Mouse (Mus musculus) adrenal gland, postnatal 25 days (tissue): ENCODE measurements at regions not wholly inside any gene's neighbourhood (a gene's known extent, or its start where the extent isn't known, plus 50 kb on each side); places are given as distances from the start of the nearest gene placed in this dataset.

Experiments used
- DNase-seq: peaks from one replicate; pipeline ENCODE4 v3.0.0; 2021; ENCODE audit warnings: mixed read lengths

DNA sequence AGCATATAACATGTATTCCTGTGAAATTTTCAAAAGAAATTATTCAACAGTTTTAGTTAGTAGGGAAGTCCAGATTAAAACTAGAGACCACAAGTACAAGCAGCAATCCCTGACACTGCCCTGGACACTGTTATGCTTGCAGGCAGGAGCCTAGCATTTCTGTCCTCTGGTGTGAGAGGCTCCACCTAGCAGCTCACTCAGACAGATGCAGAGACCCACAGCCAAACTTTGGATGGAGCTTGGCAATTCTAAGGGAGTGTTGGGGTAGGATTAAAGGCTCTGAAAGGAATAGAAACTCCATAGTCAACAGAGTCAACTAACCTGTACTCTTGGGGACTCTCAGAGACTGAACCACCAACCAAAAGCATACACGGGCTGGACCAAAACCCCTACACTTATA is 509.8 kb downstream of the Flrt2 start:
- DNase-seq, result no peak

DNA sequence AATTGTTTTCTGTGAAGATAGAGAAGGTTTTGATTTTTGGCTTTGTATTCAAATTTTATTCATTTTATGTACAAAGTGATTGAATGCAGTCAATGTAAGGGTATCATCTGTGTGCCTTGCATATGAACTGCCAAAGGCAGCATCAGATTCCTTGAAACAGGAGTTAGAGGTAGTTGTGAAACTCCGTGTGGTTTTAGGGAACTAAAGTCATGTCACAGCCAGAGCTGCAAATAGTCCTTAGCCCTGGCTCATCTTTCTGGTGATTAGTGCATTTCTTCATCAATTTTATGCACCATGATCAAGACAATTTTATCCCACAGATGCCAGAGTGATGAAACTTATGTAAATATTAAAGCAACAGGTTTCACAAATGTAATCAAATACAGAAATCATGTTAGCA is 534.4 kb downstream of the Flrt2 start:
- no peak for DNase-seq

DNA sequence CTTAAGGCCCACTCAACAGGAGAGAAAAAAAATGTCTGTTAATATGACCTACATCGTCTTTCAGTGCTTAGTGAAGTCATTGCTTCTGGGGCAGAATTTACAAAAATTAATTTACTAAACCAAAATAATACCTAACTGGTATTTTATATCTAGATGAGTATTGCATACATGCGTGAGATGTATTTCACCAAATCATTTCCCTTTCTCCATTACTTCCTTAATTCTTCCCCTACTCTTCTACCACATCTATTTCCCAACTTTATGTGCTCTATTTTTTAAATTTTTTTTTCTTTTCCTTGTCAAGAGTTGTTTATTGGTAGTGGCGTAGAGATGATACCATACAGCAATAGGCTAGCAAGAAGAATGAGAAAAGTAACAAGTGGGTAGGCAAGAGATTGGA is 536.7 kb downstream of the Flrt2 start:
- no peak for DNase-seq

DNA sequence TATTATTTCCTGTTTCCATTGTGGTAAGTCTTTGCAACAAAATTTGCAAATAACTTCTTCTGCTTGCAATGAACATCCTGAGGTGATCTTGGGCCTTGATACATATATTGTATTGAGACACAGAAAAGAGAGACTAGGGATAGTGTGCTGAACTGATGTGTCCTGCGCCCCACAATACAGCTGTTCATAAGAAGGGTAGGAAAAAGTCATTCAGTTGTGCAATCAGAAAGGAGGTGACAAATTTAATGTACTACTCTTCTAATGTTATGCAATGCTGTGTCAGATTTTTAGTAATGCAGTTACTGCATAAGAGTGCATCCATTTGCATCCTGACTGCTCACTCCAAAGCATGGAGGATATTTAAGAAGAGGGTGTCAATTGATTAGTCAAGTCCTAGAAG is 543.5 kb downstream of the Flrt2 start:
- DNase-seq, result no peak

DNA sequence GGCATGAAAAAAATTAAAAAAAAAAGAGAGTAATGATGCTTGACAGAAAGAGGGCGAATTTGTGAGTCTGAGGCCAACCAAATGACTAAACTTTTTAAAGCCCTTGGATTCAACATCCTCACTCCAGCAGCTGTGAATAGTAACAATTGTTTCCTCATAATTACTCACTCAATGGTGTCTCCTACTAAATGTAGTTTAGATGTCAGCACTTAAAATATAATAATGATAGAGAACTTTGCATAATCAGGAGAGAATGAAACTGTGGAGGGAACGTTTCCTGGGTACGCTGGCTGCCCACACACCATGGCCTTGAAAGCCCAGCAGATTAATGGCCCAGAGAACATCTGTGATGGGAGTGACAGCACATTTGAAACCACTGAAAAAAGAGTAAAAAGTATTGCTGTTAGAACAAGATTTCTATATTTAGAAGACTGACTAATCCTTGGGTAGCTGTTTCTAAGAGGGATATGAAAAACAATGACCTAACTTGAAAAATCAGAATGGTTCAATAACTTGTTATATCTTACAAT is 544.0 kb downstream of the Flrt2 start:
- no peak for DNase-seq

DNA sequence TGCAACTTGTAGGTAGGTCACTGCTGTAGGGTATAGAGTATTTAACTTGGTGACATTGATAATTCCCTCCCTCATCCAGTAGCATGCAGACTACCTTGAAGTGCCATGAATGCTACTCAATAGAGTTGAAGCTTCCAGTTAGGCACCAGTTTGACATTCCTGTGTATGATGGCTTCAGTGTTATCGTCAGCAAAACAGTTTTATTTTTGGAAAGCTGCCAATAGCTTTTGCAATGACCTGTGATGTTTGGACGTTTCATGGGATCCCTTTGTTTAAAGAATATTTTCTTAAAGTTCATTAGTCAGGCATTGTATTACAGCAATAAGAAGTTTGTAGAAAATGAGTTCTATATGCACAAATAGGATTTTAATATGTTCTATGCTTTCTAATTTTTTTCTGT is 547.6 kb downstream of the Flrt2 start:
- DNase-seq, result no peak

GRCm38 (mm10) chr12:96261978-96262377 is 570.0 kb downstream of the Flrt2 start:
- no peak for DNase-seq

- DNase-seq, result no peak
Measured at GRCm38 (mm10) chr12:96275894-96276293, 583.9 kb downstream of the Flrt2 start.

DNA sequence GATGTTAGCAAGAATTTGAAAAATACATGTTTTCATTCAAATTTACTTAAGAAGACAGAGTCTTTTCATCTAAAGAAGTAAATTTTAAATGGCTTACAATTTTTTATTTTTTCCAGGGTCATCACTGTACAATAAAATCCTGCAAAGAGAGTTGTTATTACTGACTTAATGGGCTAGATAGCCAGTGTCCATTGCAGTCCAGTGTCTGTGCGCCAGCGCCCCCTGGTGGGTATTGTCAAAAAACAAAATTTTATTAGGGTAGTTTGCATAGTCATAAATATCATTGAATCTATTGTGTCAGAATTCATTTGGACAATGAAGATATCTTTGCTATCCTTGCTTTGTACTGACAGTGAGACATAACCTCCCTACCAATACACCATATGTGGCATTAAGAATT is 619.1 kb downstream of the Flrt2 start:
- peak; percentile 71 for DNase-seq

DNA sequence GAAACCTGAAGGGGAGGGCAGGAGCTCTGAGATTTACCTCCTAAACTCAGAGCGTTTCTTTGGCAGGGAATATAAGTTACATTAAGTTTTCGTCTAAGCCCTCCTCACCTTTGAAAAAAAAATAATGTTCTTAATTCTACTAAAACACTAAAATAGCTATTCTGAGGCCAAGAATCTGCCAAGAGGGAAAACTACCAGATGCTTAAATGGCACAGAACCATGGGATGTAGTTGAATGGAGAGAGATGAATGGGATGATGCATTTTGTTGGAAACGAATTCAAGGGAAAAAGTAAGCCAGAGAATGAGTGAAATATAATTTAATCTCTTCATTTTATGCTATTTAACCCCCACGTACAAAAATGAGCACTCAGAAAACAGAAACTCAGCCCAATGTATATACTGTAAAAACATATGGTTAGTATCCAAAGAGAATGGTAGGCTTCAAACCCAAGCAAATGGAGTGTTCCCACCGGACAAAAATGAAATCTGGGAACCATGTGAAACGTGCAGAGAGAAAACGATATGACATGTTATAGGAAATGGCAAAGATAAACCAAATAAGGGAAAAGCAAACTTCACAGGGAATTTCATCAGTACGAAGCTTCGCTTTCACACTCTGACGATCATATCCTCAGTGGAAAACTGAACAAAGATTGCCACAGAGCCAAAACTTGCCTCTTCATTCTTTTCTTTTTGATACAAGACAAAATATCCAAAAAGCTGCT is 631.2 kb downstream of the Flrt2 start:
- DNase-seq, result no peak

DNA sequence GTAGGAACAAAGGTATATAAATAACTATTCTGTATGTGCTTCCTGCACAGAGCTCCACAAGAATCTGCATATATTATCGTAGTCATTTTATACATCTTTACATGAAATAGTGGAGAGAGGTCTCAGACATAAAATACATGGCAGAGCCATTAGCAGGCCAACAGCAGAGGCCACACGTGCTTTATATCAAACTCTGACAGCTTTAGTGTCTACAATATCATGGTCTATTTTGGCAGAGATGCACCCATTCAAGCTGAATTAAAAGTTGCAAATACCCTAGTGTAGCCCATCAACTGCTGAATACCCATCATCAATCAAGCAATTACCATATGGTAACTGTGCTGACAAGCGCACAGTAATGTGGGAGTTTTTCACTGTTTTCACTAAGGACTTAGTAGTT is 659.1 kb downstream of the Flrt2 start:
- DNase-seq, result no peak

- DNase-seq, result no peak
Measured at GRCm38 (mm10) chr12:96378924-96379323, 686.9 kb downstream of the Flrt2 start.

- DNase-seq, result no peak
Measured at GRCm38 (mm10) chr12:96419104-96419503, 727.1 kb downstream of the Flrt2 start.

- no peak for DNase-seq
Measured at GRCm38 (mm10) chr12:96419567-96419966, 727.5 kb downstream of the Flrt2 start.

- DNase-seq, result no peak
Measured at GRCm38 (mm10) chr12:96427589-96427988, 735.6 kb downstream of the Flrt2 start.

- DNase-seq, result no peak
Measured at GRCm38 (mm10) chr12:96442546-96442945, 750.5 kb downstream of the Flrt2 start.

- DNase-seq, result no peak
Measured at GRCm38 (mm10) chr12:96453374-96453773, 761.3 kb downstream of the Flrt2 start.

DNA sequence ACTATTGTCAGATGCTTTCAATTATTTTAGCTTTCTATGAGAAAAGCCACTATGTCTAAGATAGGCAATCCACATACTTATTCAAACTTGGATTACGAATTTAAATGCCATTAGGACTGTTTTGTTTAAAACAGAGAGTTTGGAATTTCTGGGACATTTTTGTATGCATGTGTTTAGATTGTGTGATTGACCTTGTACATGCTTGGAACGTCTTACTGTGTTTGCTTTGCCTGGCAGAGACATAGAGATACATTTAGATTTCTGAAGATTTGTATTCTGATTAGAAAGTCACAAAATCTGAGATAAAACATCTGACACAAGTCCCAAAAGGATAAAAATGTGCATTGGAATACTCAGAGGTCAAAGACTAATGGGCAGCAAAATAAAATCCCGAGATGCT is 784.3 kb downstream of the Flrt2 start:
- DNase-seq, result no peak

DNA sequence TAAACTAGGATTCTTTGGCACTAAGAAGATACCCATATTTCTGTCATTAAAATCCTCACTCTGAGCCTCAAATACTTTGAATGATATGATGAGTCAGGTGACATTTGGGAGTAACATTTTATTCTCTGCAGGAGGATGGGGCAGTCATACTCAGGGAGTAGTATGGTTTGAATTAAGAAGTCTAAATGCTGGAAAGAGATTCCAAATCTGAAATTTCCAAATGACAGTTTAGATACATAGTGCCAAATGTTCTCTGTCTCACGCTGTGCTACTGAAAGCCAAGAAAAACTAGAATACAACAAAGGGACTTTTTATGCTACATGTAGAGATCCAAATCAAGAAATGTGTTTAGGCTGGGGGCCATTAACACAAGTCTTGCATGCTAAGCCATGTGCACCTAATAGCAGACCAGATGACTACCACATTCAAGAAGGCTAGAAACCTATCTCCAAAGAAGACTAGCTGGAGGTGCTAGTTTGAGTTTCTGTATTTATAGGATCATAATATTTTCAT is 796.5 kb downstream of the Flrt2 start:
- no peak for DNase-seq

GRCm38 (mm10) chr12:96509658-96510057 is 817.6 kb downstream of the Flrt2 start:
- no peak for DNase-seq

GRCm38 (mm10) chr12:96558824-96559223 is 866.8 kb downstream of the Flrt2 start:
- DNase-seq, result no peak

GRCm38 (mm10) chr12:96594845-96595244 is 902.8 kb downstream of the Flrt2 start:
- DNase-seq, result no peak

DNA sequence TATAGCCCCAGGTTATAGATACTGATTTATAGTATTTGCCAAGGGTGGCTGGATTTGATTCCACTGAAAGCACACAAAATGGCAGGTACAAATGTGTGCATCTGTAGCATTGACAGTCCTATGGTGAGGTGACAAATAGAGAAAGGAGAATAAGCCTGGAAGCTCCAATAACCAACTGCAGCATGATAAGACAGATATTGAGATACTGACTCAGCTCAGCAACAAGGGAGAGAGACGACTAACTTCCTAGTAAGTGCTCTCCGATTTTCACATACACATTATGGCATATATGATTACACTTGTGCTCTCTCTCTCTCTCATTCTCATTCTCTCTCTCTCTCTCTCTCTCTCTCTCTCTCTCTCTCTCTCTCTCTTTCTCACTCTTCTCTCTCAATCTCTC is 923.1 kb downstream of the Flrt2 start:
- DNase-seq, result no peak

- DNase-seq, result no peak
Measured at GRCm38 (mm10) chr12:96615850-96616249, 923.8 kb downstream of the Flrt2 start.
